Mouse (Mus musculus) G1E (cell line): ENCODE data around the gene H2-M10.4. TPM values are rescaled to one million over a fixed set of nuclear protein-coding genes. Genes with fewer than 3 reads are reported as not detected.
"Not testable (repeated sequence)": the region's sequence is repeated elsewhere in the genome, so short reads cannot be mapped to it uniquely, and the experiment has no call there.

Experiments
- ATAC-seq: 2 replicates; pipeline ENCODE4 v1.8.0; 2016; ENCODE audit warnings: mild to moderate bottlenecking; ENCODE audit not compliant: insufficient number of reproducible peaks, poor library complexity, low FRiP score, severe bottlenecking; ENCODE audit errors: extremely low read depth
- DNase-seq: peaks from one replicate; pipeline ENCODE4 v3.0.0; 2012; ENCODE audit warnings: low spot score
- H3K27me3 ChIP-seq: 2 replicates; pipeline ENCODE4 v1.6.1; 2012; ENCODE audit warnings: mild to moderate bottlenecking, low read length, inconsistent platforms; ENCODE audit not compliant: insufficient read depth
- H3K36me3 ChIP-seq: replicated peaks from 2 replicates; pipeline ENCODE3; 2012; ENCODE audit warnings: mild to moderate bottlenecking, inconsistent platforms
- H3K4me1 ChIP-seq: 2 replicates; pipeline ENCODE4 v1.6.1; 2012; ENCODE audit warnings: low read depth, low read length, inconsistent platforms, mixed read lengths; ENCODE audit not compliant: insufficient read depth
- H3K4me3 ChIP-seq: 2 replicates; pipeline ENCODE4 v1.5.1; 2012; ENCODE audit warnings: low read depth, mild to moderate bottlenecking, inconsistent platforms, low read length, moderate library complexity, mixed read lengths
- H3K9me3 ChIP-seq: replicated peaks from 2 replicates; pipeline ENCODE4 v1.6.1; 2012; ENCODE audit warnings: inconsistent platforms
- CTCF ChIP-seq: IDR thresholded peaks from 2 replicates; pipeline ENCODE4 v1.5.1; 2012; ENCODE audit warnings: low read depth, low read length, inconsistent platforms, mixed read lengths
- GATA1 ChIP-seq: IDR thresholded peaks from 2 replicates; pipeline ENCODE4 v1.6.1; 2012; ENCODE audit warnings: borderline replicate concordance, low read length, inconsistent platforms, mixed read lengths
- GATA2 ChIP-seq: IDR thresholded peaks from 2 replicates; pipeline ENCODE4 v1.6.1; 2012; ENCODE audit warnings: low read depth, low read length, inconsistent platforms, borderline replicate concordance
- POLR2AphosphoS5 ChIP-seq: IDR thresholded peaks from 2 replicates; pipeline ENCODE4 v1.6.1; 2012; ENCODE audit warnings: low read depth, low read length, inconsistent platforms; ENCODE audit not compliant: insufficient replicate concordance
- TAL1 ChIP-seq: conservative IDR thresholded peaks from 2 replicates; pipeline ENCODE4 v1.6.1; 2012; ENCODE audit warnings: low read depth, low read length, inconsistent platforms, mixed read lengths
- polyA plus RNA-seq: library from polyadenylated mRNA; stranded (reverse); fragments of >175 nt; gene quantifications from 2 replicates; pipeline ENCODE4 v1.2.3, GENCODE M21; 2012
- total RNA-seq, 2 experiments: library from RNA; stranded (forward) in 1 of 2; stranded (reverse) in 1 of 2; fragments of 200-1000 nt in 1 of 2; fragments of >200 nt in 1 of 2; fragmentation: Nextera tagmentation in 1 of 2; gene quantifications; 2 replicates each; pipeline ENCODE4 v1.2.3; 2014 to 2017

The H2-M10.4 gene
- total RNA-seq (2014; fragmentation: Nextera tagmentation) (not detected in 2 replicates), total RNA-seq (2017) (not detected in 2 replicates), polyA plus RNA-seq (not detected in 2 replicates)

- Histone ChIP-seq H3K4me3 (no peak within 1 kb of the TSS), H3K36me3 (no peaks in the 10 kb centered on the region), H3K4me1 (no peaks in the 10 kb centered on the region), H3K27me3 (no peaks in the 10 kb centered on the region; the same call in 1 of the 2 replicates), H3K9me3 (no peaks in the 10 kb centered on the region)
- DNase-seq (no peak), ATAC-seq (no peak)
- no peak for TF ChIP-seq TAL1
- no peak for TF ChIP-seq POLR2AphosphoS5
- TF ChIP-seq GATA2, result no peak
- TF ChIP-seq GATA1, result no peak
- no peak for TF ChIP-seq CTCF
Measured at GRCm38 (mm10) chr17:36462234-36462633, at the start of gene H2-M10.4. TSS of gene H2-M10.4 (minus strand) at chr17:36462334.

GRCm38 (mm10) chr17:36503910-36504309 lies 41.8 kb upstream of the H2-M10.4 start:
- ATAC-seq (no peak), DNase-seq (no peak)
- TF ChIP-seq GATA1 (no peak), CTCF (no peak), POLR2AphosphoS5 (no peak), GATA2 (no peak), TAL1 (no peak)
- Histone ChIP-seq H3K4me3 (no peak overlapping the region), H3K27me3 (no peaks in the 10 kb centered on the region), H3K4me1 (no peaks in the 10 kb centered on the region), H3K36me3 (no peaks in the 10 kb centered on the region), H3K9me3 (no peaks in the 10 kb centered on the region)

- ATAC-seq, result no peak
- TF ChIP-seq GATA1 (no peak), POLR2AphosphoS5 (no peak), TAL1 (no peak), GATA2 (no peak), CTCF (no peak)
- no peaks in the 10 kb centered on the region for H3K4me1 ChIP-seq
- H3K36me3 ChIP-seq, result no peaks in the 10 kb centered on the region
- H3K27me3 ChIP-seq, result no peaks in the 10 kb centered on the region
- no peak overlapping the region for H3K4me3 ChIP-seq
- DNase-seq, result no peak
- H3K9me3 ChIP-seq, result no peaks in the 10 kb centered on the region
Measured at GRCm38 (mm10) chr17:36500435-36500834, 38.3 kb upstream of the H2-M10.4 start.

- not testable (repeated sequence) for H3K4me1 ChIP-seq, DNase-seq, H3K36me3 ChIP-seq, ATAC-seq, H3K27me3 ChIP-seq, H3K4me3 ChIP-seq, H3K9me3 ChIP-seq
Measured at GRCm38 (mm10) chr17:36488181-36488580, 26.0 kb upstream of the H2-M10.4 start.

- no peaks in the 10 kb centered on the region for H3K27me3 ChIP-seq
- no peaks in the 10 kb centered on the region for H3K4me1 ChIP-seq
- no peak for ATAC-seq
- no peaks in the 10 kb centered on the region for H3K36me3 ChIP-seq
- no peak for TF ChIP-seq GATA2
- TF ChIP-seq GATA1, result no peak
- TF ChIP-seq TAL1, result no peak
- TF ChIP-seq CTCF, result no peak
- TF ChIP-seq POLR2AphosphoS5, result no peak
- no peak overlapping the region for H3K4me3 ChIP-seq
- H3K9me3 ChIP-seq, result no peaks in the 10 kb centered on the region
- no peak for DNase-seq
Measured at GRCm38 (mm10) chr17:36486687-36487230, 24.6 kb upstream of the H2-M10.4 start.

GRCm38 (mm10) chr17:36483865-36484264 lies 21.7 kb upstream of the H2-M10.4 start:
- no peaks in the 10 kb centered on the region for H3K4me1 ChIP-seq
- no peak for DNase-seq
- no peaks in the 10 kb centered on the region for H3K36me3 ChIP-seq
- no peak overlapping the region for H3K4me3 ChIP-seq
- ATAC-seq, result no peak
- H3K27me3 ChIP-seq, result no peaks in the 10 kb centered on the region
- TF ChIP-seq CTCF, result no peak
- TF ChIP-seq GATA2, result no peak
- no peak for TF ChIP-seq TAL1
- no peak for TF ChIP-seq POLR2AphosphoS5
- no peak for TF ChIP-seq GATA1
- no peaks in the 10 kb centered on the region for H3K9me3 ChIP-seq
